Mouse (Mus musculus) hindbrain, embryonic 12.5 days (tissue): ENCODE measurements at regions not wholly inside any gene's neighbourhood (a gene's known extent, or its start where the extent isn't known, plus 50 kb on each side); places are given as distances from the start of the nearest gene placed in this dataset.

ENCODE experiments used
- ATAC-seq: fragments of 200-750 bp; cut with Nextera tagmentation; 2 replicates; pipeline ENCODE4 v1.8.0; 2017; ENCODE audit warnings: moderate TSS enrichment; ENCODE audit not compliant: low FRiP score
- H3K27ac ChIP-seq: fragments of 300-500 bp; sonication (generic); 2 replicates; pipeline ENCODE4 v1.5.1; 2016; ENCODE audit warnings: mild to moderate bottlenecking
- H3K27me3 ChIP-seq: fragments of 300-500 bp; sonication (generic); 2 replicates; pipeline ENCODE4 v1.6.1; 2016; ENCODE audit warnings: mild to moderate bottlenecking
- H3K36me3 ChIP-seq: fragments of 300-500 bp; sonication (generic); 2 replicates; pipeline ENCODE4 v1.6.1; 2016; ENCODE audit warnings: mild to moderate bottlenecking
- H3K4me1 ChIP-seq: fragments of 300-500 bp; sonication (generic); 2 replicates; pipeline ENCODE4 v1.6.1; 2016
- H3K4me2 ChIP-seq: fragments of 300-500 bp; sonication (generic); replicated peaks from 2 replicates; pipeline ENCODE4 v1.6.1; 2016; ENCODE audit warnings: mild to moderate bottlenecking
- H3K4me3 ChIP-seq: fragments of 300-500 bp; sonication (generic); 2 replicates; pipeline ENCODE4 v1.5.1; 2016; ENCODE audit warnings: mild to moderate bottlenecking
- H3K9ac ChIP-seq: fragments of 300-500 bp; sonication (generic); 2 replicates; pipeline ENCODE4 v1.6.1; 2016; ENCODE audit warnings: mild to moderate bottlenecking, moderate library complexity
- H3K9me3 ChIP-seq: fragments of 300-500 bp; sonication (generic); replicated peaks from 2 replicates; pipeline ENCODE4 v1.6.1; 2016; ENCODE audit warnings: mild to moderate bottlenecking
- WGBS: fragments of 180-500 bp; shearing (Covaris S2); methylation state at CpG from one replicate; pipeline ENCODE4 v1.1.7; 2016; 5-methylcytosine and 5-hydroxymethylcytosine counted together

- no peak for ATAC-seq
- Histone ChIP-seq H3K4me1 (no peaks in the 10 kb centered on the region), H3K27ac (no peak overlapping the region), H3K36me3 (no peaks in the 10 kb centered on the region), H3K4me3 (no peak overlapping the region), H3K27me3 (no peaks in the 10 kb centered on the region), H3K4me2 (no peak overlapping the region), H3K9ac (no peak overlapping the region), H3K9me3 (no peaks in the 10 kb centered on the region)
- WGBS, result 89% methylated on average over 1 of the region's 1 CpGs
Measured at GRCm38 (mm10) chr6:74033811-74034210, 564.3 kb upstream of the 4931417E11Rik start.

DNA sequence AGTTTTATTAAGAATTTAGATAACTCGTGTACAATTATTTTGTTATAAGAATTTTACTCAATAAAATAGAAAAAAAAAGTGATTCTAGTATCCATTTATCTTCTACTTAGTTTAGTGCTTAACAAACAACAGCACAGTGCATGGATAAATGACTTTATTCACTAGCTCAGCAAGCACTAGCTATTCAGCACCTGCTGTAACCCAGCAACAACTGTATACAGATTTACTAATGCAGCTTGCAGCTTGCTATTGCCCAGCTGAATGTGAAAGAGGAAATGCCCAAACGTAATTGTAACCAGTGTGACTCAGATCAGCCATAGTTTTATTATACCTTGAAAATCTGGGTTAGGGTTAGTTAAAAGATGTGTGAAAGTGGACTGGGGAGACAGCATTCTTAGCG, 547.6 kb upstream of the 4931417E11Rik start:
- H3K9me3 ChIP-seq, result no peaks in the 10 kb centered on the region
- no peak overlapping the region for H3K4me3 ChIP-seq
- no peaks in the 10 kb centered on the region for H3K27me3 ChIP-seq
- no peak for ATAC-seq
- no peak overlapping the region for H3K4me2 ChIP-seq
- H3K9ac ChIP-seq, result no peak overlapping the region
- H3K27ac ChIP-seq, result no peak overlapping the region
- 71% methylated on average over 3 of the region's 3 CpGs for WGBS
- H3K4me1 ChIP-seq, result no peaks in the 10 kb centered on the region
- no peaks in the 10 kb centered on the region for H3K36me3 ChIP-seq

GRCm38 (mm10) chr6:73981742-73982141, 512.3 kb upstream of the 4931417E11Rik start:
- no peak overlapping the region for H3K4me2 ChIP-seq
- no peaks in the 10 kb centered on the region for H3K27me3 ChIP-seq
- no peak overlapping the region for H3K9ac ChIP-seq
- WGBS, result 87% methylated on average over 4 of the region's 4 CpGs
- no peaks in the 10 kb centered on the region for H3K9me3 ChIP-seq
- ATAC-seq, result no peak
- H3K27ac ChIP-seq, result no peak overlapping the region
- no peak overlapping the region for H3K4me3 ChIP-seq
- H3K4me1 ChIP-seq, result no peaks in the 10 kb centered on the region
- no peaks in the 10 kb centered on the region for H3K36me3 ChIP-seq

DNA sequence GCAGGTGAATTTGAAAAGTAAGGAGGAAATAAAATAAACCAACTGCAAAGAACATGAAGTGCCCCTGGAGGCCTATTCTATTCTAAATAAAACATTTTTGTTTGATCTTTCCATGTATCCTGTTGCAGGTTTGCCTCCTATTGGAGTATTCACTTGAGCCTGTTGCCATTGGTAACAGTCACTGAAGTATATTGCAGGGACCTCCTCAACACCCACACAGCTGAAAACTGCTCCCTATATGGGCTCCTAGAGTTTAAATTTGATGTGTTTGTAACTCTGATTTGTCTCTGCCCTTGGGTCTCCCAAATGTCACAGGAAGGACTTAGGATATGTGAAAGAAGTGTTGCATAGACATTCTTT, 480.4 kb upstream of the 4931417E11Rik start:
- ATAC-seq, result no peak
- H3K27ac ChIP-seq, result no peak overlapping the region
- H3K36me3 ChIP-seq, result no peaks in the 10 kb centered on the region
- H3K4me3 ChIP-seq, result no peak overlapping the region
- no peaks in the 10 kb centered on the region for H3K4me1 ChIP-seq
- H3K4me2 ChIP-seq, result no peak overlapping the region
- no peaks in the 10 kb centered on the region for H3K27me3 ChIP-seq
- no peak overlapping the region for H3K9ac ChIP-seq
- H3K9me3 ChIP-seq, result no peaks in the 10 kb centered on the region

- Histone ChIP-seq H3K4me2 (no peak overlapping the region), H3K9me3 (no peaks in the 10 kb centered on the region), H3K9ac (no peak overlapping the region), H3K27me3 (no peaks in the 10 kb centered on the region), H3K36me3 (no peaks in the 10 kb centered on the region), H3K4me3 (no peak overlapping the region), H3K27ac (no peak overlapping the region), H3K4me1 (no peaks in the 10 kb centered on the region)
- ATAC-seq, result no peak
- 70% methylated on average over 5 of the region's 5 CpGs for WGBS
Measured at GRCm38 (mm10) chr6:73949121-73949933, 479.9 kb upstream of the 4931417E11Rik start.

GRCm38 (mm10) chr6:73913426-73914404, 444.2 kb upstream of the 4931417E11Rik start:
- WGBS, result 49% methylated on average over 2 of the region's 2 CpGs
- Histone ChIP-seq H3K4me3 (no peak overlapping the region), H3K36me3 (no peaks in the 10 kb centered on the region), H3K9ac (no peak overlapping the region), H3K4me1 (no peaks in the 10 kb centered on the region), H3K27ac (no peak overlapping the region), H3K4me2 (no peak overlapping the region), H3K27me3 (no peaks in the 10 kb centered on the region), H3K9me3 (no peaks in the 10 kb centered on the region)
- 0 out of 2 replicates have a peak, but pooled peaks have one; percentile 16 for ATAC-seq

- Histone ChIP-seq H3K27ac (no peak overlapping the region), H3K4me2 (no peak overlapping the region), H3K27me3 (no peaks in the 10 kb centered on the region), H3K9ac (no peak overlapping the region), H3K36me3 (no peaks in the 10 kb centered on the region), H3K4me1 (no peaks in the 10 kb centered on the region), H3K4me3 (no peak overlapping the region), H3K9me3 (no peaks in the 10 kb centered on the region)
- WGBS, result 57% methylated on average over 1 of the region's 1 CpGs
- no peak for ATAC-seq
Measured at GRCm38 (mm10) chr6:73889144-73889795, 419.8 kb upstream of the 4931417E11Rik start.

- Histone ChIP-seq H3K36me3 (no peaks in the 10 kb centered on the region), H3K27ac (no peak overlapping the region), H3K4me1 (no peaks in the 10 kb centered on the region), H3K9me3 (no peaks in the 10 kb centered on the region), H3K4me2 (no peak overlapping the region), H3K4me3 (no peak overlapping the region), H3K9ac (no peak overlapping the region), H3K27me3 (no peaks in the 10 kb centered on the region)
- 72% methylated on average over 3 of the region's 3 CpGs for WGBS
- ATAC-seq, result no peak
Measured at GRCm38 (mm10) chr6:73878662-73879061, 409.2 kb upstream of the 4931417E11Rik start.

GRCm38 (mm10) chr6:73868683-73869082, 399.2 kb upstream of the 4931417E11Rik start:
- no peak overlapping the region for H3K9ac ChIP-seq
- no peaks in the 10 kb centered on the region for H3K4me1 ChIP-seq
- no peak overlapping the region for H3K27ac ChIP-seq
- no peaks in the 10 kb centered on the region for H3K9me3 ChIP-seq
- no peaks in the 10 kb centered on the region for H3K27me3 ChIP-seq
- ATAC-seq, result no peak
- no peak overlapping the region for H3K4me3 ChIP-seq
- H3K36me3 ChIP-seq, result no peaks in the 10 kb centered on the region
- H3K4me2 ChIP-seq, result no peak overlapping the region
